Mouse (Mus musculus) R1 (cell line): Measurements from ENCODE around the gene Rflnb.

Experiments
- DNase-seq: peaks from one replicate; pipeline ENCODE4 v3.0.0-alpha.2; 2018; ENCODE audit warnings: low read depth, low spot score

Rflnb gene

DNA sequence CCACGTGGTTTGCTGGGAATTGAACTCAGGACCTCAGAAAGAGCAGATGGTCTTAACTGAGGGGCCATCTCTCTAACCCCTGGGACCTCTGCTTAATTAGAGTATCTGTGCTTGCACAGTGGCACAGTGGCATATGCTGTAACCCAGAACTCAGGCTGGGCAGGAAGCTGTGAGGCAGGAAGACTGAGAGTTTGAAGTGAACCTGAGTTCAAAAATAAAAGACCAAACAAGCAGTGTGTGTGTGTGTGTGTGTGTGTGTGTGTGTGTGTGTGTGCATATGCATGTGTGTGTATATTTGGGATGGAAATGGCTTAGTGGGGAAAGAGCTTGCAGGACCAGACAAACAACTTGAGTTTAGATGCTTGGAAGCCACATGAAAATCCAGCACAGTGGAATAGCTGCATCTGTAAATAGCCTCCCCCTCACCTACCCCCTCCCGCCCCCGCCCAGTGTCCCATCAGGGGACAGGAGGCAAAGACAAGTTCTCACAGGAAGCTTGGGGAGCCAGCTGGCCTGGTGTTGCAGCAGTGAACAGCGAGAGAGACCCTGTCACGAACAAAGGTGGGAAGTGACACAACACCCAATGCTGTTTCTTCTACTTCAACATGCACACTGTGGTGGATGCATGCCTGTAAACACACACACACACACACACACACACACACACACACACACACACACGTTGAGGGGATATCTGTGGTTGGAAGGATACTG is 10.2 kb upstream of the Rflnb start:
- no peak for DNase-seq

DNA sequence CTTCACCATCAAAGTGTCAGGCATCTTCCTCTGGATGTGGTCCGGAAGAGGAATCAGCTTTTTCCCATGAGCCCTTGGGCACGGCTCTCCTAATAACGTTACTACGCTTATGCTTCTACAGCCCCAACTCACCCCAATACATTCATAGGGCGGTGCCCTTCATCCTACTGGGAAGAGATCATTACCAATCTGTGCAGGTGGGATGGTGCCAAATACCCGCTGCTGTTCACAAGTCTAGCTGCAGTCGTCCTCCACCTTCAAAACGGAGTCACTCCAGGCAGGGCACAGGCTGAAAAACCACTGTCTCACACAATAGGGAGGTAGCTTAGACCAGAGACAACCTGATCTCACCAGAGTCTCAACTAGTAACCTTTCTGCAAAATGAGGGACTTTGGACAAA is 7.6 kb upstream of the Rflnb start:
- no peak for DNase-seq

DNA sequence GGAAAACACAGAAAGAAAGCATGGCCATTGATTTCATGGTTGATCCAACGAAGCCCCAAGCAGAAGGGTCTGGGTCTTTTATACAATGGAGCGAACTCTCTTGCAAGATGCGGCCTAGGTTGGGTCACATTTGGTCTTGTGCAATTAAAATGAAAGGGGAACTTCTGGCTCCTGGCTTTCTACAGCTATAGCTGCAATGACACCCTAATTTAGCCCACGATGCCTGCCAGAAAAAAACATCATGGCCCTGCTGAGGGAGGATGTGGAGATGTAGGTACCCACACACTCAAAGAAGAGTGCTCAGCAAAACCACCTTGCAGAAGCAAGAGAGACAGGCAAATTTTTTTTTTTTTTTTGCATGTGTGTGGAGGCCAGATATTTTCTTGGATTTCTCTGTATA is 6.3 kb upstream of the Rflnb start:
- no peak for DNase-seq

DNA sequence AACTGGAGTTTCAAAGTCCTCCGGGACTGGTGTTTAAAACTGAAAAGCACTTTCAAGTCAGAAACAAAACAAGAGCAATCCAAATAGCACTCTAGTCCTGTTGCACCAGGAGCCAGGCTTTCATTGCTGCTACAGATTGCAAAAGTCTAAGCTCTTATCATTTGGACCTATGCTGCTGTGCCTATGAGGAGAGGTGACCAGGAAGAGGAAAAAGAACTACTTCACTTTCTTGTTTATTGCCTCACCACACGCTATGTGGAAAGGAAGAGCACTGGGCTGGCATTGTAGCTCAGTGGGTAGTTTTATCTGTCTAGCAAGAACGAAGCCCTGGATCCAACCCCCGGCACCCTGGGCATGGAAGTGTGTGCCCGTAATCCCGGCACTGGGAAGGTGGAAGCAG is 5.8 kb upstream of the Rflnb start:
- no peak for DNase-seq

DNA sequence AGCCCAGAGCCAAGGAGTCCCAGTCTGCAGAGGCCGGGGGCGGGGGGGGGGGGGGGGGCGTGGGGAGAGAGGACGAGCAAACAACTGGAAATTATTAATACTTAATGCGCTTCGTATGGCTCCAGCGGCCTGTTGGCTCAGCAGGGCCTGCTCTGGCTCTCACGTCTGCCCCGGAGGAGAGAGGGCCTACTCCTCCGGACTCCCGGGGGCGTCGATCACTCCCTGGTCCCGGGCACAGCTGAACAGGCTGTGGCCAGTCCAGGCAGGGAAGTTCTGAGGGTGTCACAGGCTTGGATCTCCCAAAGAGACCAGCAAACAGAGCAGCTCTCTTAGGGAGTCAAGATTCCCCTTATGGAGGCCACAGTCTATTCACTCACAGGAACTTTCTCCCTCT is 487 bp upstream of the Rflnb start:
- peak; percentile 22 for DNase-seq

DNA sequence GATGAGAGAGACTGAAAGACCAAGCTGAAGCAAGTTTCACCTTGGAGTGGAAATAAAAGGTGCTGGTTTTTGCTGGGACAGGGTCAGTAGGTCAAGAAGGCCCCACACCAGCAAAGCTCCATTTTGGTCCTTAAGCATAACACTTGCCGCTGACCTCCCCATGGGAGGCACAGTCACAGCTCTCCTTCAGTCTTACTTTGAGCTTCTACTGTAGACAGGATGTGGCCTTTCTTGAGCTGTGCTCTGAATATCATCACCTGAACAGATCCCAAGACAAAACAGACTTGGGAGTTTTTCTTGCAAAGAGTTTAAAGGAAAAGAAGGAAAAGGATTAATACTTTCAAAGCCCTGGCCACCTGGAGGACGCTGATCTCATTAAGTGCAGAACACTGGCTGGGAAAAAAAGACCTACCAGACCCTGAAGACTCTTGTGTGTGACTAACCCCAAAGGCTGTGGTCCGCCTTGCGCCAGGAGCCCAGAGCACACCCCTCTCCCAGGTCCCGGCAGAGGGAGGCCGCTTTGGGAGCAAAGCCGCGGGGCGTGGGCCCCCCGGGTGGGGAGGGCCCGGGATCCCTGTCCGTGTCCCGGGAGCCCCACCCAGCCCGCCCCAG is 949 bp downstream of the Rflnb start:
- peak; percentile 31 for DNase-seq

DNA sequence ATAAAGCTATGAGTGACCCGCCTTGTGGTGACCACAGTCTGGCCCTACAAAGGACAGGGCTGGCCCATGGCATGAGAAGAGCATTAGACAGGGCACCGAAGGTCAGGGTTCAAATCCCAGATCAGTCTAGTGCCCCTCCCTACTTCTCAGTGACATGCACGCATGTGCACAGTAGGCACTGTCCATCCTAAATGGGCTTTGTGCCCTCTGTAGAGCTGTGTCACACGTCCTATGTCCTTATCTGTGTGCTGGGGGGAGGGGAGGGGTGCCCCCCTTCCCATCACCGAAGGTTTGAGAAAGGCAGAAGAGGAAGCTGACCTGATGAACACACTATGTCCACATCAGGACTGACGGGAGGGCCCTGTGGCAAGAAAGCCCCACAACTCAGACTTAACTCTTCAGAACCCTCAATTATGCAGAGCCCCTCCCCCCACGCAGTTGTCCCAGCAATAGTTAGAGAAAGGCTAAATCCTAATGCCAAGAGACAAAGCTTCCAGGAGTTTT is 2.5 kb downstream of the Rflnb start:
- no peak for DNase-seq

DNA sequence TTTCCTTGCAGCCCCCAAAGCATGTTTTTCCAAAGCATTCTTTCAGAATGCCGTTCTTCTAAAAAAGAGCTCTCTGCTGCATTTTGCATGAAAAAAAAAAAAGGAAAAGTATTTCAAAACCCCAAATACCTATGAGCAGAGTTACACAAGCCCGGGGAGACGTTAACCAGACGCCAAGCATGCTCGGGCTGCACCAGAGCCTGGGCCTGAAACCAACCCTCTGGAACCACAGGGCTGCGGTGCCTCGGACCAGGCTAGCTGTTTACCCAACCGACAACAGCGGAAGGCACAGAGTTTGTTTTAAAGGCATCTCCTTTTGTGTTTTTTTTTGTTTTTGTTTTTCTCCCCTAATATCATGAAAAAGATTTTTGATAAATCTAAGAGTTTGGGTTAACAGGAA is 6.7 kb downstream of the Rflnb start:
- no peak for DNase-seq

DNA sequence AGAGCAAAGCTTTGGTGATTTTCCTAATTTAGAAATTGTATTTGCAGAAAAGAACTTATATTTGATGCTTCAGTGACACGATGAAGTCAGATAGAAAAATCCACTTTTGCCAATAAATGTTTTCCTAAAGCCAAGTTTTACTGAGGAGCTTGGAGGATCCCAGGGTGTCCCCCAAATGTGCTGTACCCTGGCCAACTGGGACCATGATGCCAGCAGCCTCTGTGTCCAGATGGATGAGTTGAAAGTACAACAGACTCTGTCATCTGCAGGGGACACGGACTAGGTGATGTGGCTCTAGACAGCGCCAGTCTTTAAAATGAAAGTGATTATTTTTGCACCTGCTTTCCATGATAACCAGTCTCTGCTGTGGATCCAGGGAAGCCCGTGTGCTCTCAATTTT is 7.7 kb downstream of the Rflnb start:
- no peak for DNase-seq

DNA sequence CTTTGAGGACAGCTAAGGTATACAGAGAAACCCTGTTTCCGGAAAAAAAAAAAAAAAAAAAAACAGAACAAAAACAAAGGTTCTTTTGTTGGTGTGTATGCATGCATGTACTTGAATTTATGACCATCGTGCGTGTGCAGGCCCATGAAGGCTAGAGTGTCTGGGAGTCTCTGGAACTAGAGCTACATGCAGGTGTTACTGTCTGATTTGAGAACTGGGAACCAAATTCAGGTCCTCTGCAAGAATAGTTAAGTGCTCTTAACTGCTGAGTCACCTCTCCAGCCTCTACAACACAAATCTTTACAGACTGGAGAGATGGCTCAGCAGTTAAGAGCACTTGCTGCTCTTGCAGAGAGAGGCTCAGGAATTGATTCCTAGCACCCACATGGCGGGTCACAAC is 11.8 kb downstream of the Rflnb start:
- DNase-seq: no peak

DNA sequence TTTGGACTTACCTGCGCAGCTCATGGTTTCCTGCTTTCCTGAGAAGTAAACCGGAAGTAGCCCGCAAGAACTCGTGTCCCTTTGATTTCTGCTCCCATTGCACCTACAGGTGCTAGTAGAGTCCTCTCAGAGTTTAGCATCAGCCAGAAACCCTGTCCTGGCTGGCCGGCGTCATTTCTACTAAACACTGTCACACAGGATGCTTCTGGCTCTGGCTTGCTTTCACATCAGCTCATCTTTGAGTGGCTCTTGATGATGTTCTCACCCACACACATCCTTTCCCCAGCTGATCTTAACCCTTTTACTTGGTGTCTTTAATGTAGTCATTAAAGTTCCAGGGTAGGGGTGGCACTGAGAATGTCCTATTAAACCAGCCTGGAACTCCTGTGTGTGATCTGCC is 12.3 kb downstream of the Rflnb start:
- no peak for DNase-seq

DNA sequence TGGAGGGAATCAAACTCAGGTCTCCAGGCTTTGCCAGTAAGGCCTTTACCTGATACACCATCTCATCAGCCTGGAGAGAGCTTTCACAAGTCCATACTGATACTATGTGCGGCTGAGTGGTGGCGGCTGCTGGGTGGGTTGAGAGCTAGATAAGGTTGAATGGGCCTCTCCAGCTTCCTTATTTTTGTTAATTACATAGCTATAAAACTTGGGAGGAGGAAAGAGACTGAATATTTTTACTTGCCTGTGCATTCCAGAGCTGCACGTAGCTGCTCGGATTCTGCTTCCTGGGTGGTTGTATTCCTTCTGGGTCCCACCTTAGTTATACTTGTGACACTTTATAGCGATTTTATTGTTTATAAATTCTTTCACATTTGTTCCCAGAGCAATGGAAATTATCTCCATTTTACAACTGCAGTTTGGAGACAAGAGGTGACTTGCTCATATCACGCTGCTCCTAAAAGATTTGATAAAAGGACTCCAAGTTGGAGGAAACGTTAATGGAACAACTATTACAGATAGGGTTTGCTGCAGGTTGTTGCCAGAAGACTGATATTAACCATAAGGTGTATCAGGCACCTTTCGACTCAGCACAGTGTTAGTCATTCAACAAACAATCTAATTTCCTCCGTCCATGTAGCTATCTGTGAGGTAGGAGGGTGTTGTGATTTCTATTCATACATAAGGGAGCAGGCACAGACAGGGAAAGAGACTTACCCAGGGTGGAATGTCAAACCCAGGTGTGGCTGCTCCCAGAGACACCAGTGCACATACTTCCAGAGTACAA is 16.6 kb downstream of the Rflnb start:
- no peak for DNase-seq

DNA sequence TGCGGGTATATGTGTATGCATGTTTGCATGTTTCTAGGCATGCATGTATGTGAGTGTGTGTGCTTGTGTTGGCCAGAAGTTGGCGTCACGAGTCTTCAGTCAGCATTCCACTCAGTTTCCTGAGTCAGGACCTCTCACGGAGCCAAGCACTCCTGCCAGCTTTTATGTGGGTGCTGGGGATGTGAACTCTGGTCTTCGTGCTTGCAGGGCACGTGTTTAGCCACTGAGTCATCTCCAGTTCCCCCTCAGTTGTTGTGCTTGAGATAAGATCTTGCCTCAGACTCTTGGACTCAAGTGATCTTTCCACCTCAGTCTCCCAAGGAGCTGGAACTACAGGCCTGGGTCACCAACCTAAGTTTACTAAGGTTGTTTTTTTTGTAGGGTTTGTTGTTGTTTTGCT is 18.5 kb downstream of the Rflnb start:
- DNase-seq: no peak

DNA sequence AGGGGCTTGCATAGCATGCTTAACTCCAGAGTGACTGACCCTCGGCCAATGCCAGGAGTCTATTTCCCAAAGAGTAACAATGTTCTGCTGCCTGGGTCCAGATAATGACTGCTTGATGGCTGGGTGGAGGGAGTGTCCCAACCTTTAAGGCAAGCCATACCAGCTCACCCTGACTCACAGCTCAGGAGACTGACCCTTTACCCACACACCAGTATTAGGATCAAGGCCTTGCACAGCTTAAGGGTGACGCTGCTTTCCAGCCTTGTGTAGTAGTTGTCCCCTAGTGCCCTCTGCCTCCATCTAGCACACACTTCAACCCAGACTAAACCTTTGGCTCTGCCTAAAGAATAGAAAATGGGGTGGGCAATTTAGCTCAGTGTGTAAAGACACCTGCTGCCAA is 19.4 kb downstream of the Rflnb start:
- DNase-seq: no peak

DNA sequence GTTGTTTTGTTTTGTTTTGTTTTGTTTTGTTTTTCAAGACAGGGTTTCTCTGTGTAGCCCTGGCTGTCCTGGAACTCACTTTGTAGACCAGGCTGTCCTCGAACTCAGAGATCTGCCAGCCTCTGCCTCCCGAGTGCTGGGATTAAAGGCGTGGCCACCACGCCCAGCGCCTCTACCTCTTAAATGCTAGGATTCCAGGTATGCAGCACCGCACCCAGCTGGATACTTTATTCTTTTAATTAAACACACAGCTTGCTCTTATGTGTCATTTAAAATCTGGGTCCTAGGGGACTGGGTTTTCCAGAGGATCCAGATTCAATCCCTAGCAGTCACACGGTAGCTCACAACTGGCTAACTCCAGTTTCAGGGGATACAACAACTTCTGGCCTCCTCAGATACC is 23.3 kb downstream of the Rflnb start:
- peak; percentile 65 for DNase-seq

DNA sequence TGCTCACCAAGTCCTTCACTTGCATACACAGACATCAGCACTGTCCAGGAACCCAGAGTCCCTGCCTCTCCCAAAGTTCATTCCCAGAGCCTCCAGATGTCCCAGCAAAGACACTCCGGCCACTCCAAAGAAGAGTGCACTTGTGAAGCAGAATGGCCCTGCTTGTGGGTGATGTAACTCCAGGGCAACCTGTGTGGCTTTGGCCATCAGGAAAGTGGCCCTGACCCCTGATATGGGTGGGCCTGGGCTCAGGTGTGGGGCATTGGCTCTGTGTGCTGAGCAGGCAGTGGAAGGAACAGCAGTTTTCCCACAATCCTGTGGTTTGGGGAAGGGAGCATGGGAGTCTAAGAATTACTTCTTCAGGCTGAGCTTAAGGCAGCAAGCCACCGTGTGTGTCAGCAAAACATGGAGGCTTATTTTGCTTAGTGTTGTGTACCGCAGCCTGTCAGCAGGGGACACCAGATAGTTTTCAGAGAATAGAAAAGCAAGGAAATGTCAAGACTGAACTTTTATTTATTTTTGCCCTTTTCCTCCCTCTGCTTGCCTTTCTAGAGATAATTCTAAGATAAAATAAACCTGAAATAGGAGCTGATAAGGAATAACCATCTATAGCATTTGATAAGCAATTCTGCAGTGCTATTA is 26.2 kb downstream of the Rflnb start:
- no peak for DNase-seq

DNA sequence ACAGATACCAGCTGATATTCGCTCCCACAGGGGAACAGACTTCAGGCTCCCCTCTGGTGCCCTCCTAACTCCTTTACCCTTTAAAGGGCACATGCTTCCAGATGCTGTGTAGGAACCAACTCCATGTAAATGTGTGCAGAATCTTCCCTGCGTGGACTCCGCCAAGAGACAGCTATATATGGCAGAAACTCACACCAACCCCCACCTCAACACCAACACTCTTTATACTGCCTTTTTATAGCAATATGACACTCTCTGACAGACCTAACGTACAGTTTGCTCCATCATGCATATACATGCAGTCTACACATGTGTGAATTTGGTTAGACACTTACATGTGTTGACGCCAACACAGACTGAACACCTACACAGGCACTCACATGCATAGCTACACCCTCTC is 26.9 kb downstream of the Rflnb start:
- DNase-seq: no peak

DNA sequence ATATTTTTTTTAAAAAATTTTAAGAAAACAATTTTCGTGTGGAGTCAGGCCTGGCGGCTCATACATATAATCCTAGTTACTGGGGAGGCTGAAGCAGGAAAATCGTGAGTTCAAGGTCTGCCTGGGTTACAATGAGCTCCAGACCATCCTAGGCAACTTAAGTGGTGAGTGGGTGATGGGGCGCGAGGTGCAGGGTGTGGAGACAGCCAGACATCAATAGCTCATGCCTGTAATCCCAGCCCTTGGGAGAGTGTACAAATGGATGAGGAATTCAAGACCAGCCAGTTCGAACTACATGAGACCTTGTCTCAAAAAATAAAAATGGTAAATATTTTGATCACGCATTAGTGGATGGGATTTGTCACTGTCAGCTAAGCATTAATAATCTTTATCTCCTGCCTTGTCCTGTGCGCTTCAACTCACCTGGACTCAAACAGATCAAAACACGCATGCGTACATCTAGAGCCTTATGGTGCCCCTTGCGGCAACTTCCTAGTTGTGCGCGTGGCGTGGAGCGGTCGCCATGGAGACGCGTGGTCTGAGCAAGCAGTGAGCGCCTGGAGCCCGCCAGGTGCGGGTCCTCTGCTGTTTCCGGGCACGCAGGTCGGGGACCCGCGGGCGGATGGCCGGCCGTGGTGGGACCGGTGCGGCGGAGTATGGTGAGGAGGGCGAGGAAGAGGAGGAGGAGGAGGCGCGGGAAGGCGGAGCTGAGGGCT is 28.0 kb downstream of the Rflnb start, which contains the start of gene 1700016K19Rik:
TSS of gene 1700016K19Rik (plus strand) at position 473 of the 716 bp plus-strand sequence.
- peak; percentile 95 for DNase-seq

DNA sequence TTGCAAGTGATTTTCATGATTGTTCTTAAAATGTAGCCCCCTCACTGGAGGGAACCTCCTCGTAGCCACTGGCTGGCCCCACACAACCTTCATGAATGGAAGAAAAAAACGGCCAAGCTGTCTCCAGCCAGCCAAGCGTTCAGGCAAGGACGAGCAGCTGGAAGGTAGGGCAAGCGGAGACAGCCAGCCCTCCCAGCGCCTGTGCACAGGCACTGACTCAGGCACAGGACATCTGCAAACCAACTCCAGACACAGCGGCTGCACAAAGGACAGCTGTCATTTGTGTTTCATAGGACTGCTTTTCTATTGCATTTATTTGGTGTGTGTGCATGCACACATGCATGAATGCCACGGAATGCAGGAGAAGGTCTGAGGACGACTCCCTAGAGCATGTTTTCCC is 33.2 kb downstream of the Rflnb start:
- DNase-seq: no peak

DNA sequence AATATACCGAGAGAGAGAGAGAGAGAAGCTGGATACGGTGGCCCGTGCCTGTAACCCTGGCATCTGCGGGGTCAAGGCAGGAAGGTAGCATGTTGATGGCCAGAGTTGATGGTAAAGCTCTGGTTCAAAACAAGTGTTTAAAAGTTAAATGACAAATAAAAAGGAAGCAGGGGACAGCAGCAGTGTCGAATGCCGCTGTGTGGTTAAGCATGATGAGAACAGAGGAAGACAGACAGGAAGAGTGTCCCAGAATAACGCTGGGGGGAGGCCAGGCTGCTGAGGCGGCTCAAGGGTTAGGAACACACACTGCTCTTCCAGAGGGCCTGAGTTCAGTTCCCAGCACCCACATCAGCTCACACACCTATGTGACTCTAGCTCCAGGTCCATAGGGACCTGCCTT is 35.1 kb downstream of the Rflnb start:
- no peak for DNase-seq

DNA sequence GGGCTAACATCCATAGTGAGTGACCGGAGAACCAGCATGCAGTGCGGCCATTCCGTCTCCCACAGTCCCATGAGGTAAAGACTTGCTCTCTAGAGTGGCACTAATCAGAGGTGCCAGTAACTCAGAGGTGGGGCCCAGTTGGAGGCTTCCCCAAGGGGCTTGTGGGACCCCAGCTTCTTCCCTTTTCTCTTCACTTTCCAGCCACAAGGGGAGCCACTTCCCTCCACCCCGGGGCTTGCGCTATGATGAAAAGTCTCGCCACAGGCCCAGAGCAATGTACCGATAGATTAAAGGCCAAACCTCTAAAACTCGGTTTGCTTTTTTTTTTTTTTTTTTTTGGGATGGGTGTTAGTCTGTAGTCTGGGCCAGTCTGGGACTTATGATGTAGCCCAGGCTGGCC is 35.7 kb downstream of the Rflnb start:
- peak; percentile 45 for DNase-seq
